Mouse (Mus musculus) c-Kit-negative CD71-positive TER-119-positive erythroid progenitor cells, embryonic 14.5 days (primary cell): ENCODE measurements around the gene Gm17334.

ENCODE experiments used
- DNase-seq: peaks from one replicate; pipeline ENCODE4 v3.0.0-alpha.2; 2013; ENCODE audit warnings: low read depth, low spot score

The Gm17334 gene

GRCm38 (mm10) chr11:53797386-53797920 is 24.5 kb upstream of the Gm17334 start:
- DNase-seq, result no peak

- no peak for DNase-seq
These were observed 23.6 kb upstream of the Gm17334 start for GRCm38 (mm10) chr11:53796409-53797151.

GRCm38 (mm10) chr11:53795813-53796212 is 22.8 kb upstream of the Gm17334 start:
- no peak for DNase-seq

DNA sequence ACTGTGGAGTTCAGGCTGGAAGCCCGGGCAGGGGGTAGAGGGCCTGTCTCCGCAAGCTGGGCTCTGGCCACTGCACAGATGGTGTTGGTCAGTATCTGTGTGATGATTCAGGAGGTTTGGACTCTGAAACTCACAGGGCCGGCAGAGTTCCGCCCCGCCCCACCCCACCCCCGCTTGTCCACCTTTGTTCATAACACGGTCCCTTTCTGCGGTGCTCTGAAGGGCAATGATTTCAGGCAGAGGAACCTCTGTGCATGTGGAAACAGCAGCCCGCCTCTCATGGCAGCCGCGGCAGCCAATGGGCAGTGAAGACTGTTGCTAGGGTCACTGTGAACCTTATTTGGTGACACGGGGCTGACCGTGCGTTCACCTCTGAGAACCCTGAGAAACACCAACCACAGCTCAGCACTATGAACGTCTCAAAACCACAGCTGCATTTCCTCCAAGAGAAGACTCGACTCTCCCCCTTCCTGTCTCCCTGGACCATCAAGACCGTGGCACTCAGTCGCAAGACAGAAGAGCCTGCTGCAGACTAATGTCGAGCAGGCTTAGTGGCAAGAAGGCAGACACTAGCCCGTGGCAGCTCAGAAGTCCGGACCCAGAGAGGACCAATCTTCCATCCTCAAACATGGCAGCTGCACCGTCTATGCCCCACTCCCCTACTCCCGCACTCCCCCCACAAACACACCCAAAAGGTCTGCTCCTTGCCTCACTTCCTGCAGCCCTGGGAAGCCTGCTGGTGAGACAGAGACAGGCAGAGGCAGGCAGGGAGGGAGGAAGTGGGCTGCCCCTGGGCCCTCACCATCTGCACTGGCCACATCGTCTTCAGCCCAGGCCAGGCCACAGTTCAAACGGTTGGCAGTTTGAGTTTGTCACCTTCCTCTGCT is 21.9 kb upstream of the Gm17334 start:
- no peak for DNase-seq

GRCm38 (mm10) chr11:53794015-53794414 is 21.0 kb upstream of the Gm17334 start:
- no peak for DNase-seq

DNA sequence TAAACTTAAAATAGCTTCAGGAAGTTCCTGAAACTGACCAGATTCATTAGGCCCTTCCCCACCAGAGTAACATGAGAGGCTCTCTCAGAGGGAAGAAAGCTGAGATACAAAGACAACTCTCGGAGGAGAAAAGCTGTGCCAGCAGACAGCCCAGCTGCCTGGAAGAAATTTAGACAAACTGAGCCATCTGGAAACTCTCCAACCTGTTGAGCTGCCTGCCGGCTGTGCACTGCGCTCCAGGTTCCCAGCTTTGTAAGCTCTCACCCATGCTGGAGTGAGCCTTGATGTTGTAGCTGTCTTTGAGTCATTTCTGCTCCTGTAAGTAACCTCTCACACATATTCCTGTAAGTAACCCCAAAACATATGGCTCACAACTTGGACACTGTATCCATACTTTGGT is 20.0 kb upstream of the Gm17334 start:
- DNase-seq, result no peak

DNA sequence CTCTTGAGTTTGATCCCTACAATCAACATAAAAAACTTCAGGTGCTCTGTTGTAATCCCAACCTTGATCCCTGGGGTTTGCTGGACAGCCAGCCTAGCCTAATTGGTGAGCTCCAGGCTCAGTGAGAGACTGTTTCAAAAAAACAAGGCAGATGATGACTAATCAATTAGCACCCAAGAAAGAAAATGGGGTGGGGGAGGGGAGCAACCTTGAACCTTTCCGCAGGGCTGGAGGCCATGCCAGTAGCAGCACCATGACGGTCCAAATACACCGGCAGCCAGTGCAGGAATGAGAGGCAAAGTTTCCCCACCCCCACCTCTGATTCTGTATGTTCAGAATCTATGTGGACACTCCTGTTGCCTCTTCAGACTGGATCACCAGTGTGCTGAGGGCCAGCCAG is 16.3 kb upstream of the Gm17334 start:
- DNase-seq, result no peak

DNA sequence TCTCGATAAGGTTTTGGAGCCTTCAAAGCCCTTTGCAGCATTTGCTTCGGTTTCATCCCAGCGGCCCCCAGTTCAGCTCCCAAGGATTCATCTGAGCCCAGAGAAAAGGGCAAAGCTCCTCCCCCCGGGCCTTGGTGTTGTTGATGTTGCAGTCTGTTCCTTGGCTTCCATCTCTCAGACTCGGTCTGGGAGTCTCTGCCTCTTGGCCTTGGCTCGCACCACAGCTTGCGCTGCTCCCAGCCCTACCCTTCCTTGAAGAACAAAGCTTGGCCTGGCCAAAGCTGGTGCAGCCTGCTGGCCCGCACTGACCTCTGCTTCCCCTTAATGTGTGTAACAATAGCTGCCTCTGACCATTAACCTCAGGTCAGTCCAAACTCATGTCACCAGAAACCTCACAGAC is 15.2 kb upstream of the Gm17334 start:
- DNase-seq, result no peak

DNA sequence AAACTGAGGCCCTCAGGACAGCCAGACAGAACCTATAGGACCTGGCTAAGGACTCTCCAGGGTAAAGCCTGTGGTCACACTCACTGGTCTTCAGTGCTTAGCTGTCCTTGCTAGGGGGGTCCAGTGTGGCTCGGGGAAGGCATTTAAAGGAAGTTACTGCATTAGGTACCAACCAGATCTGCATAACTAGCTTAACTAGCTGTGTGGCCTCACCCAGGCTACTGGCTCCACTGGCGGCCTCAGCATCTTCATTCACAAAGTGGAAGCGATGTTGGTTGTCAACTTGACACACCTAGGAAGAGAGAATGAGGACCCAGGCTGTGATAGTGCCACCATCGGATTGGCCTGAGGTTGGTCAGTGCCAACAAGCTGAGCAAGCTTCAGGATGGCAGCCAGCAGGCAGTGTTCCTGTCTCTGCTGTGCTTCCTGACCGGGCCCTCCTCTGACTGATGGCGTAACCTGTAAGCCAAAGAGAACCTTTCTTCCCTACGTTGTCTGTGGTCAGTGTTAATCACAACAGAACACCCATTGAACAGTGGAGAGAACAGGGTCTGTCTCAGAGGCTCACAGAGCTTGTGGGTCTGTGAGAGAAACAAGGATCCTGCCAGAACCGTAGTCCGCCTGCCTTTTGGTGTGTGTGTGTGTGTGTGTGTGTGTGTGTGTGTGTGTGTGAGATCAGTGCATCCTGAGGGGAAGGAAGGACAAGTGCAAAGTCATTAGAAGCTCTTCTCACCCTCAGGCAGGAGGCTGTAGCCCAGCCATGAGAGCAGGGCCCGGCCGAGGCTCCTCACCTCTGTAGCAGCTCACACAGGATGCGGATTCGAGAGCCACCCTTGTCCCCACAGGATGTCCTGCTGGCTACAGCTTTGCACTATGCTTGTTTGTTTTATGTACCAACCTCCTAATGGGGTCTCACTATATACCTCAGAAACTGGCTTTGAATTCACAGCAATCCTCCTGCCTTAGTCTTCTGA is 13.4 kb upstream of the Gm17334 start:
- no peak for DNase-seq

- no peak for DNase-seq
These were observed 12.4 kb upstream of the Gm17334 start for GRCm38 (mm10) chr11:53785311-53785936.

- no peak for DNase-seq
These were observed 10.3 kb upstream of the Gm17334 start for GRCm38 (mm10) chr11:53783288-53783687.

- DNase-seq, result no peak
These were observed 9.0 kb upstream of the Gm17334 start for GRCm38 (mm10) chr11:53781964-53782363.

DNA sequence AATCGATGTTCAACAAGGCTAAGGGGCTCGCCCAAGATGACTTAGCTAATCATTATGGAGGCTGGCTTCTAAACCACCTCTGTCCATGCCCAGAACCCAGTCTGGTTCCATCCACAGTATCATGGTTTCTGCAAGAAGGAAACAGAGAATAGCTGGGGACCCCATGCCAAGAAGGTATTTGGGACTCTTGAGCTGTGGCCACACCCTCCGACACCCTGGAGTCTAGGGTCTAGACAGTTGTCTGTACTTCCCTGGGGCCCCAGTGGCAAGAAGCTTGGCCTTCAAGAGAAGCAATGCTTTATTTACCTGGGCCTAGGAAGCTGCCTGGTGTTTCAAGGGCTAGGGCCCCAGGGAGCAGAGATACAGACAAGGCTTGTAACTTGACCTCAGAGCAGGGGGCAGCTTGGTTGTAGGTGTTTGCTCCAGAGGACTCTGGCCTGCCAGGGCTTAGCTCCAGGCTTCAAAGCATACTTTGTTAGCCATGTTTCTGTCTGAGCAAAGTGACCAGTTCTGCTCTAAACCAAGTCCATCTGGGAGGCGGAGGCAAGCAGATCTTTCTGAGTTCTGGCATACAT is 8.3 kb upstream of the Gm17334 start:
- DNase-seq, result no peak

DNA sequence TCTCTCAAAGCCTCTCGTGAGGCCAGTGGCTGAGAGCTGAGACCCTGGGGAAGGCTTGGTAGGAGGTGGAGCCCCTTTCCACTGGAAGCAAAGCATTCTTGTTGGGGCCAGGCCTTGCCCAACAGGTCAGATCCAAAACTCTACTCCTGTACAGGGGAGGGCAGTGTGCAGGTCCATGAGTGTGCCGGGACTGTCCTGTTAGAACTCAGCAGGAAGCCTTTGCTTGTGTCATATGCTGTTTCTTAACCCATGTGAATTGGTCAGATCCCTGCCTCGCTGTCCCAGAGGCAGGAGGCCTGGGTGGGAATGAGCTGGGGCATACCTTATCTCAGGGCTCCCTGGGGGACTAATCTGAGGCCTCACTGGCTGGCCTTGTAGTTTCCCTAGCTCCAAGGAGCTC is 7.3 kb upstream of the Gm17334 start:
- DNase-seq, result no peak

GRCm38 (mm10) chr11:53779808-53780207 is 6.8 kb upstream of the Gm17334 start:
- no peak for DNase-seq

GRCm38 (mm10) chr11:53778455-53778854 is 5.5 kb upstream of the Gm17334 start:
- no peak for DNase-seq

GRCm38 (mm10) chr11:53777736-53778135 is 4.7 kb upstream of the Gm17334 start:
- DNase-seq, result no peak

DNA sequence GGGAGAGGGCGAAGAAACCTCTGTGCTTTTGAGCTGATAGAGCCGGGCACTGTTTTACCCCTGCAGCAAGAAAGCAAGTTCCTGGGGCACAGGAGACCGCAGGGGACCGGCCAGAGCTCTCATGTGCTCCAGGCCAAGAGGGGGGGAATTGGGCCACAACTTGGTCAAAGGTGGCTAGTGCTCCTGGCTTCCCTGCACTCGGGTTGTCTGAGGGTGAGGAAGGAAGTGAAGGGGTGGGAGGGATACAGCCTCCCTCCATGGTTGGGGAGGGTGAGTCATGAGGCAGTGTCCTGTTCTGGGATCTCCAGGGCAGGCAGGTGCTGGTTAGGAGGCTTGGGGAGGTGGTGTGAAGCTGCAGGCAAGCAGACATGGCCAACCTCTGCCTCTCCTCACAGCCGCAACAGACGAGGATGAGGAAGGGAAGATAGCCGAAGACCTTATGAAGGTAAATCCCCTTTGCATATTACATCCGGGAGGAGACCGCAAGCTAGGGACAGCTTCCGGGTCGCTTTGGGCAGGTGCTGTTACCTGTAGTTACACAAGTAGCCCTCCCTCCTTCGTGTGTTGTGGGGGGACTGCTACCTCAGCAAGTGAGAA is 1.8 kb upstream of the Gm17334 start:
- DNase-seq, result no peak

- no peak for DNase-seq
These were observed 814 bp upstream of the Gm17334 start for GRCm38 (mm10) chr11:53773641-53774360.

DNA sequence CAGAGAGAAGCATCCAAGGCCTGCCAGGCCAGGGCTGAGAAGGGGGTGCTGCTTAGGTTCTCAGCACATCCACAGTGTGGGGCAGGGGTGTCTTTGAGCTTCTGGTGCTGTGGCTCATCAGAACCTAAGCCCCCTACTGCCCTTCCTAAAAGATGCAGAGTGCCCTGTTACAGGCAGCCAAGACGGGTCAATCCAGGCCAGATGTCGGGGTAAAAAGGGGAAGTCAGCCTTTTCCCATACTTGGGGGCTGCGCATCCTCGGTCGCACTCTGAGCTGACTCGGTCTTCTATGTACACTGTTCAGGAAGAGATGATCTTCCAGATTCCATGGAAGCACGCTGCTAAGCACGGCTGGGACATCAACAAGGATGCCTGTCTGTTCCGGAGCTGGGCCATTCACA is 451 bp downstream of the Gm17334 start:
- DNase-seq, result no peak
